Mouse (Mus musculus) small intestine, adult 2 months (tissue): ENCODE data around the gene Rpf2. TPM values are rescaled to one million over a fixed set of nuclear protein-coding genes. Genes with fewer than 3 reads are reported as not detected.

Source experiments
- H3K27ac ChIP-seq: fragments of 200-500 bp; 2 replicates; pipeline ENCODE4 v1.5.1; 2012; ENCODE audit warnings: low read depth, low read length, control low read depth, inconsistent platforms; ENCODE audit not compliant: insufficient read depth
- H3K27me3 ChIP-seq: fragments of 200-500 bp; 2 replicates; pipeline ENCODE4 v1.6.1; 2012; ENCODE audit warnings: mild to moderate bottlenecking, moderate library complexity, low read length, inconsistent platforms; ENCODE audit not compliant: control insufficient read depth, insufficient read depth
- H3K36me3 ChIP-seq: fragments of 200-500 bp; 2 replicates; pipeline ENCODE4 v1.6.1; 2012; ENCODE audit warnings: mild to moderate bottlenecking, low read length, control low read depth, inconsistent platforms; ENCODE audit not compliant: control insufficient read depth, insufficient read depth
- H3K4me1 ChIP-seq: fragments of 200-500 bp; 2 replicates; pipeline ENCODE4 v1.6.1; 2012; ENCODE audit warnings: low read length, inconsistent platforms, mixed read lengths; ENCODE audit not compliant: control insufficient read depth, insufficient read depth, insufficient read length
- H3K4me3 ChIP-seq: fragments of 200-500 bp; 2 replicates; pipeline ENCODE4 v1.5.1; 2012; ENCODE audit warnings: low read depth, mild to moderate bottlenecking, control low read depth, inconsistent platforms, low read length, moderate library complexity
- CTCF ChIP-seq: fragments of 200-500 bp; IDR thresholded peaks from 2 replicates; pipeline ENCODE4 v1.5.1; 2012; ENCODE audit warnings: low read depth, mild to moderate bottlenecking, control low read depth, inconsistent platforms, low read length, moderate library complexity, mixed read lengths; ENCODE audit not compliant: insufficient replicate concordance, insufficient read length; ENCODE audit errors: extremely low read depth
- POLR2A ChIP-seq: fragments of 200-500 bp; IDR thresholded peaks from 2 replicates; pipeline ENCODE4 v1.6.1; 2012; ENCODE audit warnings: low read depth, mild to moderate bottlenecking, control low read depth, inconsistent platforms, low read length, moderate library complexity
- WGBS: fragments of 180-500 bp; shearing (Covaris S2); methylation state at CpG from one replicate; pipeline ENCODE4 v1.1.7; 2018; 5-methylcytosine and 5-hydroxymethylcytosine counted together
- polyA plus RNA-seq: library from polyadenylated mRNA; depleted of rRNA; stranded (reverse); fragments of >200 nt; gene quantifications from 2 replicates; pipeline ENCODE4 v1.2.3, GENCODE M21; 2012; rRNA removed

Rpf2 gene
- polyA plus RNA-seq, result 1.1 and 1.3 TPM in 2 replicates

DNA sequence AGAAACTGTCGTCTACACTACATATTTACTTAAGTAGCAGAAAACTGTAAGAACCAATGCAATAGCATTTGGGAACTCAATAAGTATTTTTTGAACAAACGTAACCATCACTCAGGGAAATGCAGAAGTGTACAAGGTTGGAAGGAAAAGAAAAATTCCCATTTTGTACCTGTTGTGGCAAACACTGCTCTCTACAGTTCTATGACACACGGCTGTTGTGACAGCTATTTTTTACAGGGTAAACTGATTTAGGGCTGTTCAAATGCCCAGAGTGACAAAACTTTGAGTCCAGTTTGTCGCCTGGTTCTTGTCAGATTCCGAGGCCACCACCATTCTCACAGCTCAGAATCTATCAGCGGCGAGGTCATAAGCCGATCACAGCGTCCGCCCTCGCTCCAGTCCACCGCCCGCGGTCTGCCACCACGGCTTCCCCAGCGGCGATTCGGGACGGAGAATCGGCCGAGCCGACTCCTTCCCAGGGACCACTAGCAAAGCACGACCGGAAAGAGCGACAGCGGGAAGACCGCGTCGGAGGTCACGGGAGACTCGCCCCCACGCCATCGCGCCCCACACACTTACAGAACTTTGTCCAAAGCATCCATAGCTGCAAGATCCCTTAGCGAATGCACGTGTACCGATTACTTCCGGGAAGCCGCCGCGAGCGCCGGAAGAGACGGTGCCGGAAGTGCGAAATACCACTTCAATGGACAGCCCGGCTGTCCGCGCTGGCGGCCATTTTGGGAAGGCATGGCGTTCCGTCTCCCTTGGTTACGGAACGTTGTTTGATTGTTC, at the start of gene Rpf2:
Gene Rpf2 (minus strand): TSS at position 663 of the 792 bp plus-strand sequence.
- peak within 1 kb of the TSS; percentile 81 for H3K4me3 ChIP-seq
- H3K36me3 ChIP-seq, result peaks cover 31% of the 10 kb centered on the region
- WGBS, result under 1% methylated on average over 54 of the region's 54 CpGs
- peak within 1 kb of the TSS; percentile 36 for H3K27ac ChIP-seq
- TF ChIP-seq POLR2A (peak; percentile 46; the same call in 1 of the 2 replicates), CTCF (no peak)
- H3K27me3 ChIP-seq, result no peaks in the 10 kb centered on the region
- H3K4me1 ChIP-seq, result peaks cover 2% of the 10 kb centered on the region; the same call in 1 of the 2 replicates

DNA sequence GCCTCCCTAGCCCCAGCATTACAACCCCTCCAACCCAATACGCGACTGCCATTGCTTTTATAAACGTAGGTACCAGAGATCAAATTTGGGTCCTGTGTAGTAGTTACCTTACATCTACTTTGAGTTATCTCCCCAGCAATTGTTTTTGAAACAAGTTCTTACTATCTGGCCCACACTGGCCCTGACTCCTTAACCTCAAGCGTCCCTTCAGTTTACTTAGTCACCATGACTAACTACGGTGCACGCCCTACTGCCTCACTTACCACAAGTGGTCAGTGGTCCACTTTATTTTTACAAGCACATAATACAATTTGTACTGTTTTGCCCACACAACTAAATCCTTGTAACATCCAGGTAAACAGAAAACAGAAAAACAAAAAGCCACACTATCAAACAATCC, 45.8 kb upstream of the Rpf2 start:
- H3K4me1 ChIP-seq, result peaks cover 6% of the 10 kb centered on the region; the same call in 1 of the 2 replicates
- H3K4me3 ChIP-seq, result no peak overlapping the region
- TF ChIP-seq POLR2A, result no peak
- TF ChIP-seq CTCF, result no peak
- no peak overlapping the region for H3K27ac ChIP-seq
- H3K36me3 ChIP-seq, result peaks cover 29% of the 10 kb centered on the region
- H3K27me3 ChIP-seq, result no peaks in the 10 kb centered on the region
- 90% methylated on average over 6 of the region's 6 CpGs for WGBS

DNA sequence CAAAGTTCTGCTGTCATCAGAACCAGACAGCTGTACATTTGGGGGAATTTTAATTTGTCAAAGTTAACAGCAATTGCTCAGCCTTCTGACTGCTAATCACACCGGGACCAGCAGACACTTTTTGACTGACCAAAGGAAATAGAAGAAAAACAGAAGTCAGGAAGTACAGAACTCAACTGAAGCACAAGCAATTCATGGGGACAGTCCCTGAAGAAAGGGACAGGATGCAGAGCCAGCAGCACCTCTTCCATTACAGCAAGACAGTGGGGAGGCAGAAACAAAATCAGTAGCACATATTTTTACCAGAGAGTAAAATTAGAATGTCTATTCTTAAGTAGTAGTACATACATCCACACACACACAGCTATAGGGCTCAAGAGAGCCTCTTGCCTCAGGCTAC, 39.9 kb upstream of the Rpf2 start:
- WGBS, result 76% methylated on average over 1 of the region's 1 CpGs
- no peak overlapping the region for H3K27ac ChIP-seq
- peaks cover 17% of the 10 kb centered on the region for H3K36me3 ChIP-seq
- no peaks in the 10 kb centered on the region for H3K4me1 ChIP-seq
- TF ChIP-seq CTCF (no peak), POLR2A (no peak)
- no peaks in the 10 kb centered on the region for H3K27me3 ChIP-seq
- no peak overlapping the region for H3K4me3 ChIP-seq

DNA sequence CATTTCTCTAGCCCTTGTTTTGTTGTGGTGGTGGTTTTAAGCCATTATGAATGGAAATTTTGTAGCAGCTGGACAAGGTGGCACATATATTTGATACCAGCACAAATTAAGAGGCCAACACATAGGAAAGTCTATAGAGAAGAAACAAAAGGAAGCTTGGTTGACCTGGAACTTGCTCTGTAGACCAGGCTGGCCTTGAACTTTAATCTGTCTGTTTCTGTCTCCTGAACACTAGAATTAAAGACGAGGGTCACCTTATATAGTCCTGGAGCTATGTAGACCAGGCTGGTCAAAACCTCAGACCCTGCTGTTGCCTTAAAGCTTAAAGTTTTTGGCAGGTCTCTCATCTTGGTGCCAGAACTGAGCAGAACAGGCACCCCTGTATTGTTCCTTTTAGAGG, 38.7 kb upstream of the Rpf2 start:
- no peak overlapping the region for H3K27ac ChIP-seq
- 80% methylated on average over 1 of the region's 1 CpGs for WGBS
- TF ChIP-seq CTCF (no peak), POLR2A (no peak)
- no peak overlapping the region for H3K4me3 ChIP-seq
- H3K27me3 ChIP-seq, result no peaks in the 10 kb centered on the region
- H3K36me3 ChIP-seq, result peaks cover 9% of the 10 kb centered on the region
- H3K4me1 ChIP-seq, result no peaks in the 10 kb centered on the region

DNA sequence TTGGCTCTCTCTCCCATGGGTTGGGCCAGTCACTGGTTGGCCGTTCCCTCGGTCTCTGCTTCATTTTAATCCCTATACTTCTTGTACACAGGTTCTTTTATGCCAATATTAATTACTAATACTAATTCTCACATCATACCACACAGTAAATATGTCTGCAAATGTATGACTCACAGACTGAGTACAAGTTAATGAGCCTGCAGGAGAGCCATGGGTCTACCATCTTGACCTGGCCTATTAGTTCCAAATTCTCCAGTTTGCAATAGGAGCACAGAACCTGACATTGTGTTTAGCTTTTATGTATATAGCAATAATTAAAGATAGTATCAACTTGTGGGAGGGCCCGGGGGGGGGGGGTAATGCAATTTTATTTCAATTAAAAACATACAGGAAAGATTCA, 38.2 kb upstream of the Rpf2 start:
- no peak overlapping the region for H3K4me3 ChIP-seq
- no peak overlapping the region for H3K27ac ChIP-seq
- peaks cover 7% of the 10 kb centered on the region for H3K36me3 ChIP-seq
- H3K4me1 ChIP-seq, result no peaks in the 10 kb centered on the region
- WGBS, result 94% methylated on average over 3 of the region's 3 CpGs
- no peaks in the 10 kb centered on the region for H3K27me3 ChIP-seq
- TF ChIP-seq CTCF (no peak), POLR2A (no peak)

DNA sequence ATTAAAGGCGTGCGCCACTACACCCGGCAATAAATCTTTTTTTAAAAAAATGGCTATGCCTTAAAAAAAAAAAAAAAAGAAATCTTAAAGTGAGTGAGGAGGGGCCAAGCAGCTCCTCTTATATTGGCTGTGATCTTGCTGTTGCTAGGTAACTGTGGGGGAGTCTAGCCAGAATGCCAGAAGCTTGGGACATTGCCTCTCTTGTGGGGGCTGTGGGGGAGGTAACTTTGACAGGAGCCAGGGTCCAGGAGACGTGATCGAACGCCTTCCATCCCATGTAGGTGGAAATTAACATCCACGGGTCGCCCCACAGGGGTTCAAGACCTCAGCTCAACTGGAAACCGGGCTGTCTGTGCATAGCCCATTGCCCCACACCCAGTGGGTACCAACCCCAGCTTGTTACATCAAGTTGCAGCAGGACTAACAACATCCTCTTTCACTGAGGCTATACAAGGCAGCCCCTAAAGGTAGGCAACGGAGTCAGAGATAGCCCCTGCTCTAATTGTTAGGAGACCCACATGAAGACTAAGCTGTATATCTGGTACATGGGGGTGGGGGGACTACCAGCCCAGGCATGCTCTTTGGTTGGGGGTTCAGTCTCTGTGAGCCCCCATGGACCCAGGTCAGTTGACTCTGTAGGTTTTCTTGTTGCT, 37.5 kb upstream of the Rpf2 start:
- TF ChIP-seq CTCF (no peak), POLR2A (no peak)
- Histone ChIP-seq H3K27ac (no peak overlapping the region), H3K36me3 (0 out of 2 replicates have a peak, but pooled peaks cover 3% of the 10 kb centered on the region), H3K4me1 (no peaks in the 10 kb centered on the region), H3K4me3 (no peak overlapping the region), H3K27me3 (no peaks in the 10 kb centered on the region)
- 85% methylated on average over 10 of the region's 10 CpGs for WGBS

DNA sequence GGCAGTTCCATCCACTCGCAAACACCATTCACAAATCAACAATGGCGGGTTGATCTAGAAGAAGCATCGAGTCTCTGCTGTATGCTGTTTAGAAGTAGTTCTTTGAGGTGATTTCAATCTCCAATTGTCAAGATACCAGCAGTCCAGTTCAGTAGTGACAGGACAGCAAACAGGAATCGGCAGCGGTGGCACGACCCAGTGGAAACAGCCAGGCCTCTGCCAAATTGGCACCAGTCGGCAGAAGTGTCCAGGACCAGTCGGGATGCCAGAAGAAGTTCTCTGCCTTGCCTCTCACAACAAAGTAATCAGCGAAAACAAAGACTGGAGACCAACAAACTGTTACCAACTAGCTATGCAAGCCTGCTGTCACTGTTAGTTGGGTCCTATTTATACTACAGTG, 36.8 kb upstream of the Rpf2 start:
- no peaks in the 10 kb centered on the region for H3K4me1 ChIP-seq

More for the DNA sequence above, 36.8 kb upstream of the Rpf2 start:
- 89% methylated on average over 9 of the region's 9 CpGs for WGBS
- Histone ChIP-seq H3K27me3 (no peaks in the 10 kb centered on the region), H3K4me3 (no peak overlapping the region), H3K27ac (no peak overlapping the region), H3K36me3 (0 out of 2 replicates have a peak, but pooled peaks cover 3% of the 10 kb centered on the region)
- TF ChIP-seq CTCF (no peak), POLR2A (no peak)
